Mouse (Mus musculus): ENCODE data around the gene Sik2.

- TF ChIP-seq CTCF (IDR thresholded peaks at IDR 0.05; ENCODE audit: low read depth), result no peak
- no peak for TF ChIP-seq EP300 (IDR thresholded peaks at IDR 0.05; ENCODE audit: low read depth)
Observed at GRCm38 (mm10) chr9:51004062-51004461, 4.8 kb downstream of the Sik2 start.

Measured in heart, postnatal 0 days (tissue).